Mouse (Mus musculus) brain, embryonic 14.5 days (tissue): Measurements from ENCODE around the gene Gemin2.

ENCODE experiments used
- CTCF ChIP-seq: fragments of 200-500 bp; IDR thresholded peaks from 2 replicates; pipeline ENCODE4 v1.5.1; 2012; ENCODE audit warnings: inconsistent platforms, mild to moderate bottlenecking, moderate library complexity, borderline replicate concordance; ENCODE audit not compliant: insufficient read depth, insufficient read length; ENCODE audit errors: extremely low read depth
- POLR2A ChIP-seq: fragments of 200-500 bp; IDR thresholded peaks from 2 replicates; pipeline ENCODE4 v1.6.1; 2012; ENCODE audit warnings: mild to moderate bottlenecking, inconsistent platforms, borderline replicate concordance; ENCODE audit not compliant: poor library complexity, insufficient read depth, insufficient read length, severe bottlenecking; ENCODE audit errors: extremely low read depth

GRCm38 (mm10) chr12:59076996-59077395, 63.8 kb downstream of the Gemin2 start:
- no peak for TF ChIP-seq CTCF
- TF ChIP-seq POLR2A = no peak
